Mouse (Mus musculus): ENCODE measurements at regions not wholly inside any gene's neighbourhood (a gene's known extent, or its start where the extent isn't known, plus 50 kb on each side); places are given as distances from the start of the nearest gene placed in this dataset.

- no peaks in the 10 kb centered on the region for H3K36me3 ChIP-seq (ENCODE audit: control insufficient read depth, insufficient read depth, low read length)
- WGBS: 33% methylated on average over 1 of the region's 1 CpGs
- H3K4me1 ChIP-seq (replicated peaks; ENCODE audit: control insufficient read depth, insufficient read depth): no peaks in the 10 kb centered on the region
- TF ChIP-seq EP300 (optimal IDR thresholded peaks at IDR 0.05) (no peak), CTCF (IDR thresholded peaks at IDR 0.05; ENCODE audit: low read depth) (no peak)
- H3K27ac ChIP-seq (replicated peaks): no peak overlapping the region
- DNase-seq (ENCODE audit: low spot score) (no peak), ATAC-seq (ENCODE audit: low FRiP score, low TSS enrichment) (no peak)
- no peak overlapping the region for H3K4me2 ChIP-seq (replicated peaks; ENCODE audit: low read depth)
- no peak overlapping the region for H3K4me3 ChIP-seq (ENCODE audit: low read depth, low read length)
- no peak overlapping the region for H3K9ac ChIP-seq (ENCODE audit: low read length)
- H3K9me3 ChIP-seq (ENCODE audit: control insufficient read depth, low read length): no peaks in the 10 kb centered on the region
- no peaks in the 10 kb centered on the region for H3K27me3 ChIP-seq (ENCODE audit: control insufficient read depth, insufficient read depth, low read length)
These were observed 800.9 kb upstream of the A1bg start for GRCm38 (mm10) chr15:61723696-61724095.

- Histone ChIP-seq H3K4me3 (ENCODE audit: low read depth, low read length) (no peak overlapping the region), H3K27me3 (ENCODE audit: control insufficient read depth, insufficient read depth, low read length) (no peaks in the 10 kb centered on the region), H3K27ac (replicated peaks) (no peak overlapping the region), H3K9me3 (ENCODE audit: control insufficient read depth, low read length) (no peaks in the 10 kb centered on the region), H3K36me3 (ENCODE audit: control insufficient read depth, insufficient read depth, low read length) (no peaks in the 10 kb centered on the region), H3K4me1 (replicated peaks; ENCODE audit: control insufficient read depth, insufficient read depth) (no peaks in the 10 kb centered on the region; the same call in 1 of the 2 replicates), H3K9ac (ENCODE audit: low read length) (no peak overlapping the region), H3K4me2 (replicated peaks; ENCODE audit: low read depth) (no peak overlapping the region)
- ATAC-seq (ENCODE audit: low FRiP score, low TSS enrichment) (peak; percentile 74), DNase-seq (ENCODE audit: low spot score) (no peak)
- TF ChIP-seq CTCF (IDR thresholded peaks at IDR 0.05; ENCODE audit: low read depth) (no peak), EP300 (optimal IDR thresholded peaks at IDR 0.05) (no peak)
These were observed 795.7 kb upstream of the A1bg start for GRCm38 (mm10) chr15:61718486-61718885.

GRCm38 (mm10) chr15:61717216-61717615 lies 794.4 kb upstream of the A1bg start:
- H3K27me3 ChIP-seq (ENCODE audit: control insufficient read depth, insufficient read depth, low read length): no peaks in the 10 kb centered on the region
- H3K9ac ChIP-seq (ENCODE audit: low read length): no peak overlapping the region
- H3K4me2 ChIP-seq (replicated peaks; ENCODE audit: low read depth): no peak overlapping the region
- H3K9me3 ChIP-seq (ENCODE audit: control insufficient read depth, low read length): no peaks in the 10 kb centered on the region
- WGBS: 64% methylated on average over 1 of the region's 1 CpGs
- TF ChIP-seq CTCF (IDR thresholded peaks at IDR 0.05; ENCODE audit: low read depth) (no peak), EP300 (optimal IDR thresholded peaks at IDR 0.05) (no peak)
- no peak overlapping the region for H3K4me3 ChIP-seq (ENCODE audit: low read depth, low read length)
- H3K27ac ChIP-seq (replicated peaks): no peak overlapping the region
- ATAC-seq (ENCODE audit: low FRiP score, low TSS enrichment): no peak
- DNase-seq (ENCODE audit: low spot score): no peak
- H3K36me3 ChIP-seq (ENCODE audit: control insufficient read depth, insufficient read depth, low read length): no peaks in the 10 kb centered on the region
- no peaks in the 10 kb centered on the region; the same call in 1 of the 2 replicates for H3K4me1 ChIP-seq (replicated peaks; ENCODE audit: control insufficient read depth, insufficient read depth)

GRCm38 (mm10) chr15:61713953-61714352 lies 791.1 kb upstream of the A1bg start:
- no peaks in the 10 kb centered on the region for H3K27me3 ChIP-seq (ENCODE audit: control insufficient read depth, insufficient read depth, low read length)
- no peaks in the 10 kb centered on the region for H3K36me3 ChIP-seq (ENCODE audit: control insufficient read depth, insufficient read depth, low read length)
- ATAC-seq (ENCODE audit: low FRiP score, low TSS enrichment): no peak
- TF ChIP-seq CTCF (IDR thresholded peaks at IDR 0.05; ENCODE audit: low read depth): no peak
- no peak for TF ChIP-seq EP300 (optimal IDR thresholded peaks at IDR 0.05)
- H3K4me2 ChIP-seq (replicated peaks; ENCODE audit: low read depth): no peak overlapping the region
- DNase-seq (ENCODE audit: low spot score): no peak
- no peak overlapping the region for H3K9ac ChIP-seq (ENCODE audit: low read length)
- no peak overlapping the region for H3K27ac ChIP-seq (replicated peaks)
- 41% methylated on average over 2 of the region's 2 CpGs for WGBS
- H3K9me3 ChIP-seq (ENCODE audit: control insufficient read depth, low read length): no peaks in the 10 kb centered on the region
- no peaks in the 10 kb centered on the region; the same call in 1 of the 2 replicates for H3K4me1 ChIP-seq (replicated peaks; ENCODE audit: control insufficient read depth, insufficient read depth)
- no peak overlapping the region for H3K4me3 ChIP-seq (ENCODE audit: low read depth, low read length)

- no peak for TF ChIP-seq EP300 (optimal IDR thresholded peaks at IDR 0.05)
- TF ChIP-seq CTCF (IDR thresholded peaks at IDR 0.05; ENCODE audit: low read depth): no peak
- Histone ChIP-seq H3K27me3 (ENCODE audit: control insufficient read depth, insufficient read depth, low read length) (no peaks in the 10 kb centered on the region), H3K36me3 (ENCODE audit: control insufficient read depth, insufficient read depth, low read length) (no peaks in the 10 kb centered on the region), H3K9me3 (ENCODE audit: control insufficient read depth, low read length) (no peaks in the 10 kb centered on the region), H3K4me2 (replicated peaks; ENCODE audit: low read depth) (no peak overlapping the region), H3K4me1 (replicated peaks; ENCODE audit: control insufficient read depth, insufficient read depth) (no peaks in the 10 kb centered on the region; the same call in 1 of the 2 replicates), H3K4me3 (ENCODE audit: low read depth, low read length) (no peak overlapping the region), H3K27ac (replicated peaks) (no peak overlapping the region), H3K9ac (ENCODE audit: low read length) (no peak overlapping the region)
- 55% methylated on average over 4 of the region's 4 CpGs for WGBS
- ATAC-seq (ENCODE audit: low FRiP score, low TSS enrichment): no peak
- no peak for DNase-seq (ENCODE audit: low spot score)
These were observed 786.1 kb upstream of the A1bg start for GRCm38 (mm10) chr15:61708928-61709327.

GRCm38 (mm10) chr15:61707952-61708351 lies 785.1 kb upstream of the A1bg start:
- no peak for DNase-seq (ENCODE audit: low spot score)

More at GRCm38 (mm10) chr15:61707952-61708351, 785.1 kb upstream of the A1bg start:
- Histone ChIP-seq H3K36me3 (ENCODE audit: control insufficient read depth, insufficient read depth, low read length) (no peaks in the 10 kb centered on the region), H3K4me3 (ENCODE audit: low read depth, low read length) (no peak overlapping the region), H3K4me1 (replicated peaks; ENCODE audit: control insufficient read depth, insufficient read depth) (no peaks in the 10 kb centered on the region), H3K27me3 (ENCODE audit: control insufficient read depth, insufficient read depth, low read length) (no peaks in the 10 kb centered on the region), H3K4me2 (replicated peaks; ENCODE audit: low read depth) (no peak overlapping the region), H3K9ac (ENCODE audit: low read length) (no peak overlapping the region), H3K27ac (replicated peaks) (no peak overlapping the region), H3K9me3 (ENCODE audit: control insufficient read depth, low read length) (no peaks in the 10 kb centered on the region)
- 59% methylated on average over 6 of the region's 6 CpGs for WGBS
- no peak for TF ChIP-seq EP300 (optimal IDR thresholded peaks at IDR 0.05)
- no peak for TF ChIP-seq CTCF (IDR thresholded peaks at IDR 0.05; ENCODE audit: low read depth)
- no peak for ATAC-seq (ENCODE audit: low FRiP score, low TSS enrichment)

Data from stomach, postnatal 0 days (tissue).